Mouse (Mus musculus) neural tube, embryonic 11.5 days (tissue): ENCODE measurements around the gene Atrip. TPM values are rescaled to one million over a fixed set of nuclear protein-coding genes. Genes with fewer than 3 reads are reported as not detected.

ENCODE experiments used
- ATAC-seq: fragments of 200-750 bp; cut with Nextera tagmentation; 2 replicates; pipeline ENCODE4 v1.8.0; 2017; ENCODE audit warnings: moderate number of reproducible peaks, mild to moderate bottlenecking, moderate TSS enrichment, moderate library complexity; ENCODE audit not compliant: insufficient read depth, low FRiP score, low TSS enrichment
- DNase-seq: peaks from one replicate; pipeline ENCODE4 v3.0.0-alpha.2; 2015; ENCODE audit warnings: low spot score
- H3K27ac ChIP-seq: fragments of 300-500 bp; sonication (generic); 2 replicates; pipeline ENCODE4 v1.5.1; 2014; ENCODE audit warnings: low read depth, mild to moderate bottlenecking, low read length
- H3K27me3 ChIP-seq: fragments of 300-500 bp; sonication (generic); 2 replicates; pipeline ENCODE4 v1.6.1; 2014; ENCODE audit warnings: mild to moderate bottlenecking, low read length, mixed read lengths; ENCODE audit not compliant: control insufficient read depth, insufficient read depth
- H3K36me3 ChIP-seq: fragments of 300-500 bp; sonication (generic); 2 replicates; pipeline ENCODE4 v1.6.1; 2014; ENCODE audit warnings: mild to moderate bottlenecking, low read length, moderate library complexity, mixed read lengths; ENCODE audit not compliant: control insufficient read depth, insufficient read depth
- H3K4me1 ChIP-seq: fragments of 300-500 bp; sonication (generic); 2 replicates; pipeline ENCODE4 v1.6.1; 2014; ENCODE audit warnings: low read length, mixed read lengths; ENCODE audit not compliant: control insufficient read depth, insufficient read depth
- H3K4me2 ChIP-seq: fragments of 300-500 bp; sonication (generic); 2 replicates; pipeline ENCODE4 v1.6.1; 2014; ENCODE audit warnings: low read depth, mild to moderate bottlenecking, moderate library complexity
- H3K4me3 ChIP-seq: fragments of 300-500 bp; sonication (generic); 2 replicates; pipeline ENCODE4 v1.5.1; 2014; ENCODE audit warnings: low read depth, low read length
- H3K9ac ChIP-seq: fragments of 300-500 bp; sonication (generic); 2 replicates; pipeline ENCODE4 v1.6.1; 2014; ENCODE audit warnings: mild to moderate bottlenecking, low read length
- H3K9me3 ChIP-seq: fragments of 300-500 bp; sonication (generic); 2 replicates; pipeline ENCODE4 v1.6.1; 2016; ENCODE audit warnings: low read length; ENCODE audit not compliant: control insufficient read depth
- WGBS: fragments of 180-500 bp; shearing (Covaris S2); extraction: QIAGEN DNeasy Blood & Tissue Kit; methylation state at CpG from one replicate; pipeline ENCODE4 v1.1.7; 2014; 5-methylcytosine and 5-hydroxymethylcytosine counted together
- polyA plus RNA-seq: library from polyadenylated mRNA; unstranded; fragments of >200 nt; fragmentation: Nextera tagmentation; extraction: Ambion mirVana; gene quantifications from 2 replicates; pipeline ENCODE4 v1.2.1, GENCODE M21; 2014

The Atrip gene
- polyA plus RNA-seq, 1 experiment from 2014 or later: 25.3 TPM

DNA sequence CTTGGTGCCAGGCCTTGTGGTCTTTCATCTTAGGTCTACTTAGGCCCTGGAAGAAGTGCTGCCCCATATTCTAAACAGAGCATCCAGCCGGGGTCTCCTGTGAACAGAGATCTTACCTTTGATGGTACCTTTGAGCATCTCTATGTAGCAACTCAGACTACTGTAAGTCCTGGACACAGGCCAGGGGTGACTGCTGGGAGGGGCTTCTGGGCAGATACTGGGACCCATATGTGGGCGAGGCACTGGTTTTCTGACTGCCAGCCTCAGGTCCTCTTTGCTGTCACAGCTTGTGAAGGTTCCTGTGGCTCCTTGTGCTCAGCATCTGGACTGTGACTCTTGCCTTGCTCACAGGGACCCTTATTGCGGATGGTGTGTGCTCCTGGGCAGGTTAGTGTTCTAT lies 28.6 kb upstream of the Atrip start:
- Histone ChIP-seq H3K4me3 (no peak overlapping the region), H3K9me3 (no peaks in the 10 kb centered on the region), H3K4me1 (peaks cover 14% of the 10 kb centered on the region), H3K27me3 (no peaks in the 10 kb centered on the region), H3K9ac (no peak overlapping the region), H3K36me3 (peaks cover 26% of the 10 kb centered on the region), H3K27ac (no peak overlapping the region), H3K4me2 (no peak overlapping the region)
- DNase-seq (no peak), ATAC-seq (no peak)
- WGBS: 91% methylated on average over 3 of the region's 3 CpGs

DNA sequence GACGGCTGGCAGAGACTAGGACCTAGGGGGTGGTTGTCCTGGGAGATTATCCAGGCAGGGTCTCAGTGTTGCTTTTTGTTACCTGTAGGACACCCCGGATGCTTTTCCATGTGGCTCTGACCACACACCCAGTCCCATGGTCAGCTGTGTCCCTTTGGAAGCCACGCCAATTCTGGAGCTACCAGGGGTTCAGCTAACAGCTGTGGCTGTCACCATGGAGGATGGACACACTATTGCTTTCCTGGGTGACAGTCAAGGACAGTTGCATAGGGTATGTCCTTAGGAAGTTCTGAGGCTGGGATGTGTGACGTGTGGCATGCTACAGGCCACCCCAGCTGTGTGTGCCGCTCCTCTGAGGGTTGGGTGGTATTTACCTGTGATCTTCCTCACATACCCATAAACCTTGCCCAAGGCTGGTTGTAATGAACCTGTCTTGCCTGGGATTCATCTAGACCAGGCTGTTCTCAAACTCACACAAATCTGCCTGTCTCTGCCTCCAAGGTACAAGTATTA lies 28.1 kb upstream of the Atrip start:
- peaks cover 19% of the 10 kb centered on the region for H3K4me1 ChIP-seq
- no peaks in the 10 kb centered on the region for H3K27me3 ChIP-seq
- H3K27ac ChIP-seq: no peak overlapping the region
- WGBS: 90% methylated on average over 5 of the region's 5 CpGs
- ATAC-seq (no peak), DNase-seq (no peak)
- H3K4me3 ChIP-seq: no peak overlapping the region
- no peak overlapping the region for H3K9ac ChIP-seq
- H3K4me2 ChIP-seq: no peak overlapping the region
- H3K36me3 ChIP-seq: peaks cover 26% of the 10 kb centered on the region
- no peaks in the 10 kb centered on the region for H3K9me3 ChIP-seq

DNA sequence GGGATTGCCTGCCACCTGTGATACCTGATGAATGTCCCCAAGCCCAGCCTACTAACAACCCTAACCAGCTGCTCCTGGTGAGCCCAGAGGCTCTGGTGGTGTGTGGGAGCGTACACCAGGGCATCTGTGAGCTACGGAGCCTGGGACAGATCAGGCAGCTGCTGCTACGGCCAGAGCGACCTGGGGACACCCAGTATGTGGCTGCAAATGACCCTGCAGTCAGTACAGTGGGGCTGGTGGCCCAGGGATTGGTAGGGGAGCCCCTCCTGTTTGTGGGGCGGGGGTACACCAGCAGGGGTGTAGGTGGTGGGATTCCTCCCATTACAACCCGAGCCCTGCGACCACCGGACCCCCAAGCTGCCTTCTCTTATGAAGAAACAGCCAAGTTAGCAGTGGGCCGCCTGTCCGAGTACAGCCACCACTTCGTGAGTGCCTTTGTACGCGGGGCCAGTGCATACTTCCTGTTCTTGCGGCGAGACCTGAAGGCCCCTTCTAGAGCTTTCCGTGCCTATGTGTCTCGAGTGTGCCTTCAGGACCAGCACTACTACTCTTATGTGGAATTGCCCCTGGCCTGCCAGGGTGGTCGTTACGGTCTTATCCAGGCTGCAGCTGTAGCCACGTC lies 26.5 kb upstream of the Atrip start:
- H3K9ac ChIP-seq: peak overlapping the region; percentile 14; the same call in 1 of the 2 replicates
- peaks cover 17% of the 10 kb centered on the region for H3K36me3 ChIP-seq
- 80% methylated on average over 20 of the region's 20 CpGs for WGBS
- ATAC-seq (no peak), DNase-seq (no peak)
- no peak overlapping the region for H3K4me2 ChIP-seq
- peaks cover 23% of the 10 kb centered on the region for H3K4me1 ChIP-seq
- no peak overlapping the region for H3K27ac ChIP-seq
- H3K9me3 ChIP-seq: no peaks in the 10 kb centered on the region
- H3K27me3 ChIP-seq: no peaks in the 10 kb centered on the region
- H3K4me3 ChIP-seq: no peak overlapping the region

DNA sequence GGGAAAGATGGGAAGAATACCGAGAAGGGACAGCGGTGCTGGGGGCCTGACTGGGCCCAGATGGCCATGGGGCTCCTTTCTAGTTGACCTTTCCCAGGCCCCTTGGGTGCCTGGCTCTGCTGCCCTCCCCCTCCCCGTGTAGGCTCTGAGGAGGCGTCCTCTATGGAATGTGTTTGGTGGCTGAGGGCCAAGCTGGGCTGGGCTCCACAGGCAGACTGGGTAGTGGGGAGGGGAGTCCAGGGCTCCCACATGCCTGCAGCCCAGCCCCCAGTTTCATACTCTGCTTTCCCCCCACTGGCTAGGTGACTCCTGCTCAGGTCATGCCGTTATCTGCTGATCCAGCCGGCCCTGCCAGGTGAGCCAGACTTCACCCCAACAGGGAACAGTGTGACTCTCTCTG lies 25.0 kb upstream of the Atrip start:
- DNase-seq (no peak), ATAC-seq (no peak)
- Histone ChIP-seq H3K36me3 (peaks cover 14% of the 10 kb centered on the region), H3K4me3 (no peak overlapping the region), H3K27ac (no peak overlapping the region), H3K4me2 (peak overlapping the region; percentile 92; the same call in 1 of the 2 replicates), H3K27me3 (no peaks in the 10 kb centered on the region), H3K9me3 (no peaks in the 10 kb centered on the region), H3K4me1 (peaks cover 31% of the 10 kb centered on the region), H3K9ac (no peak overlapping the region)
- 70% methylated on average over 4 of the region's 6 CpGs for WGBS

DNA sequence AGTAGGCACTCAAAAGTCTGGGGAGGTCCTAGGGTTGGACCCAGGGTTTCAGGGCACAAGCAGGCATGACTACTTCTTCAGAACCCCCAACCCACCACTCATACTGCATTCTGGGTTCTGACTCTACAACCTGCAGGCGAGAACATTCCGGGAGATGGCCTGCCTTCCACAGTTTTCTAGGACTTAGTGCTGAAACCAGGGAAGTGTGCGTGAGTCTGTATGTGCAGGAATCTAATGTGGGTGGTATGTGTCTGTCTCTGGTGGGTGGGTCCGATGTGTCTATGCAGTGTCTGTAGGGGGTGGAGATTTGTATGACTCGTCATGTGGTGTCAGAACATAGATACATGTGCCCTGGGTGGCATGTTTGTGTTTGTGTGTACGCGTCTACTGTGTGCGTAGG lies 24.4 kb upstream of the Atrip start:
- H3K9me3 ChIP-seq: no peaks in the 10 kb centered on the region
- no peak overlapping the region for H3K27ac ChIP-seq
- DNase-seq (no peak), ATAC-seq (no peak)
- no peaks in the 10 kb centered on the region for H3K27me3 ChIP-seq
- peaks cover 8% of the 10 kb centered on the region for H3K36me3 ChIP-seq
- H3K4me1 ChIP-seq: peaks cover 34% of the 10 kb centered on the region
- H3K9ac ChIP-seq: no peak overlapping the region
- WGBS: 90% methylated on average over 8 of the region's 8 CpGs
- H3K4me2 ChIP-seq: peak overlapping the region; percentile 92
- H3K4me3 ChIP-seq: 0 out of 2 replicates have a peak overlapping the region, but pooled peaks have one; percentile 71

DNA sequence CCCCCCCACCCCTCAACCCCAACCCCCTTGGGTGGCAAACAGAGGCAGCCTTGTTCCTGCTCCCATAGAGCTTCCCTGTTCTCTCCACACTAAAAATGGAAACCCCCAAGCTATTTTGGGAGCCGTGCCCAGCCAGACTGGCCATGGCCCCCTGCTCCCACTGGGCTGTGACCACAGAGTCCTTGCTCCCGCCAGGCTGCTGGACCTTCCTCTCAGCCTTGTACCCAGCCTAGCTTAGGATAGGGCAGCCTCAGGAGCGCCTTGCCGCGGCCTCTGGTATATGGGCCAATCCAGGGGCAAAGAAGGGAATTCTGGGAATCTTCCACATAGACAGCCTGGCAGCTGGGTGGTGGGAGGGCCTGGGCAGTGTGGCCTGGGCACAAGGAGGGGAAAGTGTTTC lies 23.9 kb upstream of the Atrip start:
- Histone ChIP-seq H3K27me3 (no peaks in the 10 kb centered on the region), H3K4me1 (peaks cover 34% of the 10 kb centered on the region), H3K4me3 (peak overlapping the region; percentile 71), H3K4me2 (peak overlapping the region; percentile 92), H3K9me3 (no peaks in the 10 kb centered on the region), H3K36me3 (peaks cover 6% of the 10 kb centered on the region), H3K27ac (peak overlapping the region; percentile 100; the same call in 1 of the 2 replicates), H3K9ac (peak overlapping the region; percentile 96)
- no peak for DNase-seq
- ATAC-seq: no peak
- WGBS: 77% methylated on average over 4 of the region's 5 CpGs

DNA sequence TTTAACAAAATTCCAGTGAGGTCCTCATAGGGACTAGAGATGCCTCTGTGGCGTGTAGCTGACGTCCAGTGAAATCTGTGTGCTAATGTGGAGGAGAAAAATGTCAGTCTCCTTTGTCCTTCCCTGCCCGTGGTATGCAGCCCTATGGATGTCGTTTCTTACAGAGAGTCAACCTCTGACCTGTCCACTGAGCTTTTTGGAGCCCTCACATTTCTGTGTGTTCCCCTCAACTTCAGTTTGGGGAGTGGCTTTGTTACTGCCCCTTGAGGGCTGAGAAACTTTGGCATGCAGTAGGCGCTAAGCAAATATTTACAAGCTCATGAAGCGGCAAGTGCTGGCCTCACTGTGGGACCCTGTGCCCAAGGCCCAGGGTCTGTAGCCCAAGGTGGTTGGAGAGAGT lies 23.4 kb upstream of the Atrip start:
- H3K27ac ChIP-seq: peak overlapping the region; percentile 100
- peak overlapping the region; percentile 71 for H3K4me3 ChIP-seq
- DNase-seq (no peak), ATAC-seq (no peak)
- H3K9me3 ChIP-seq: no peaks in the 10 kb centered on the region
- H3K27me3 ChIP-seq: no peaks in the 10 kb centered on the region
- H3K4me2 ChIP-seq: peak overlapping the region; percentile 92
- H3K36me3 ChIP-seq: peaks cover 6% of the 10 kb centered on the region
- H3K4me1 ChIP-seq: peaks cover 34% of the 10 kb centered on the region
- 17% methylated on average over 6 of the region's 6 CpGs for WGBS
- peak overlapping the region; percentile 96 for H3K9ac ChIP-seq

DNA sequence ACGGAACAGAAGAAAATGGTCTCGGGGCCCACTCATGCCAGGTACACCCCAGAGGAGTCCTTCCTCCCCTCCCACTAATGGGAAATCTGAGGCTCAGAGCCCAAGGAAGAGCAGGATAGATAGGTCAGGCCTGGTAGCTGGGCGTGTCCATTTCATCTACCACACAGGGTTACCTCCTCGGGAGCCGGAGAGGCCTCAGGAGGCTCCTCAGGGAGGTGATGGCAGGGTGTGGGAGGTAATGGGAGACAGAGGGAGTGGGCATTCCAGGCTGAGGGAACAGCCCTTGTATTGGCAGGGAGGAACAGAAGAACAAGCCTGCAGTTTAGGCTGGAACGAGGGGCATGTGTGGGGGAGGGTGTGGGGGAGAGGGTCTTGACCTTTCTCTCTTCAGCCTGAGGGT lies 22.9 kb upstream of the Atrip start:
- peak overlapping the region; percentile 71 for H3K4me3 ChIP-seq
- ATAC-seq: no peak
- H3K4me2 ChIP-seq: peak overlapping the region; percentile 92
- H3K27me3 ChIP-seq: no peaks in the 10 kb centered on the region
- H3K27ac ChIP-seq: peak overlapping the region; percentile 100
- DNase-seq: peak; percentile 35
- peaks cover 6% of the 10 kb centered on the region for H3K36me3 ChIP-seq
- 23% methylated on average over 6 of the region's 6 CpGs for WGBS
- H3K4me1 ChIP-seq: peaks cover 34% of the 10 kb centered on the region
- peak overlapping the region; percentile 96 for H3K9ac ChIP-seq
- H3K9me3 ChIP-seq: no peaks in the 10 kb centered on the region

DNA sequence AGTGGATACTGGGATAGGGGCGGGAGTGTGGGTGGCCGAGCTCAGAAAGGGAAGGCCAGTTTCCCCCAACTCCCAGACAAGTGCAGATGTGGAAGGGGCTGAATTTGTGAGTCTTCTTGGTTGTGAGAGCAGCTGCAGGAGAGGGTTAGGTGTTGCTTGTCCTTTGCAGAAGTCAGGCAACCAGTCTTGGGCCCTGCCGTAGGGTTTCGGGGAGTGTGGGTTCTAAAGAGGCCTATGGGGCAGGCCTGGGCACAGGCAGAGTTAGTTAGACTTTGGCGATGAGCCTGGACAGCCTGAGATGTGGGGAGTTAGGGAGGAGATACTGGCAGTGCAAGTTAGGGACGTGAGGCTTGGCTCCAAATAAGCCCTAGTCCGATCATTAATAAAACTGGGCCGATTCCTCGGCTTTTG lies 22.3 kb upstream of the Atrip start:
- peak overlapping the region; percentile 92 for H3K4me2 ChIP-seq
- peak overlapping the region; percentile 96 for H3K9ac ChIP-seq
- DNase-seq (peak; percentile 48), ATAC-seq (no peak)
- H3K4me3 ChIP-seq: peak overlapping the region; percentile 71
- no peaks in the 10 kb centered on the region for H3K9me3 ChIP-seq
- peak overlapping the region; percentile 100 for H3K27ac ChIP-seq
- H3K36me3 ChIP-seq: peaks cover 5% of the 10 kb centered on the region
- peaks cover 34% of the 10 kb centered on the region for H3K4me1 ChIP-seq
- no peaks in the 10 kb centered on the region for H3K27me3 ChIP-seq
- 12% methylated on average over 9 of the region's 9 CpGs for WGBS
